In genomic region chr4:150797057-150797456, GRCm38 (mm10) we compare ENCODE assay signal across 14 mouse cellular contexts.
"Had no signal": no experiment of that assay in that cellular context is flagged by ENCODE, and none has a peak within 500 bp of the region (broad histone marks: within the 10 kb centered on the region; RNA-seq: fewer than 3 reads in every experiment).

No protein-coding gene starts in this region.

- H3K9ac ChIP-seq: limb, embryonic 15.5 days; liver, embryonic 15.5 days; lung, embryonic 14.5 days; neural tube, embryonic 12.5 days had no signal

- DNase-seq: layer of hippocampus, adult 9-11 months; layer of hippocampus, postnatal 36 days; lung, embryonic 14.5 days; lung, postnatal 10 days; lung, postnatal 4 days; midbrain, embryonic 14.5 days; spleen, adult 18-20 months; thymus, adult 18-20 months; thymus, postnatal 14 days had no signal

- H3K4me3 ChIP-seq: limb, embryonic 15.5 days; liver, embryonic 15.5 days; midbrain, embryonic 10.5 days; neural tube, embryonic 12.5 days had no signal

- H3K4me2 ChIP-seq: limb, embryonic 15.5 days; liver, embryonic 15.5 days; lung, embryonic 14.5 days; neural tube, embryonic 12.5 days had no signal

- H3K27ac ChIP-seq: hindbrain, postnatal 0 days; limb, embryonic 15.5 days; liver, embryonic 15.5 days; midbrain, embryonic 10.5 days; neural tube, embryonic 12.5 days had no signal

- H3K36me3 ChIP-seq: limb, embryonic 15.5 days; liver, embryonic 15.5 days; midbrain, embryonic 10.5 days; neural tube, embryonic 12.5 days had no signal

- H3K27me3 ChIP-seq: limb, embryonic 15.5 days; liver, embryonic 15.5 days; neural tube, embryonic 12.5 days had no signal

- H3K9me3 ChIP-seq: limb, embryonic 15.5 days; liver, embryonic 15.5 days; midbrain, embryonic 10.5 days; neural tube, embryonic 12.5 days had no signal

- ATAC-seq: hindbrain, postnatal 0 days had no signal
